Mouse (Mus musculus): ENCODE data around the gene Mkln1.

GRCm38 (mm10) chr6:31496227-31496626, 97.7 kb downstream of the Mkln1 start:
- no peak for TF ChIP-seq POLR2A (IDR thresholded peaks at IDR 0.05; ENCODE audit: borderline replicate concordance, control insufficient read depth, low read depth, low read length)
- TF ChIP-seq CTCF (IDR thresholded peaks at IDR 0.05; ENCODE audit: control insufficient read depth, insufficient read depth, low read length): no peak

All from bone marrow, adult 2 months (tissue).